16 mouse cellular contexts compared by ENCODE assay signal in the genomic region with DNA sequence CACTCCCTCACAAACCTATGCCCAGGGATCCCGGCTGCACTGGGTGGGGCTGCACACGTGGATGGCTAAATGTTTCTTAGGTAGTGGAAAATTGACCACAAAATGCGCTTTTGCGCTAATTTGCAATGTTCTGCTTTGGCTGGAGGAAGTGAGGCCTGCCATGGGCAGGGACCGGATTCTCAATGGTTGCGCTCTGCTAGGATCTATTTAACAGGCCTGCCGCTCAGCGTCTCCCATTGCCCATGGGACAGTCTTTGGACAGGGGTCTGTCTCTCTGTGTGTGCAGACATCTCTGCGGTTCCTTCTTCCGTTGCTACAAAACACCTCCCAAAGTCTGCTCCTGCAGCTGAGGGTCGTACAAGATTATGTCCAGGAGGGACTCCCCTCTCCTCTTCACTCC. TPM values are rescaled to one million over a fixed set of nuclear protein-coding genes. Genes with fewer than 3 reads are reported as not detected.
DNase-seq lines count a peak whose midpoint lies in the region; ATAC-seq lines count a peak whose summit lies in the region.
"Had no signal": no experiment of that assay in that cellular context is flagged by ENCODE, and none has a peak within 500 bp of the region (broad histone marks: within the 10 kb centered on the region; RNA-seq: fewer than 3 reads in every experiment).

No protein-coding gene starts in this region.

- H3K27me3 ChIP-seq in embryonic facial prominence, embryonic 10.5 days (replicated peaks; ENCODE audit: low read depth, poor library complexity, severe bottlenecking): peaks cover 99% of the 10 kb centered on the region
- H3K27me3 ChIP-seq in embryonic facial prominence, embryonic 15.5 days: peaks cover 90% of the 10 kb centered on the region
- peaks cover 95% of the 10 kb centered on the region for H3K27me3 ChIP-seq in hindbrain, embryonic 14.5 days (ENCODE audit: control insufficient read depth, insufficient read depth, low read length)
- H3K27me3 ChIP-seq in midbrain, embryonic 14.5 days (ENCODE audit: control insufficient read depth, insufficient read depth, low read length): peaks cover 90% of the 10 kb centered on the region

- H3K4me2 ChIP-seq in embryonic facial prominence, embryonic 15.5 days (replicated peaks): peak overlapping the region; percentile 44
- H3K4me2 ChIP-seq in hindbrain, embryonic 14.5 days (replicated peaks): peak overlapping the region; percentile 59
- H3K4me2 ChIP-seq in midbrain, embryonic 14.5 days (ENCODE audit: low read length): peak overlapping the region; percentile 55

- peak overlapping the region; percentile 48; the same call in 1 of the 2 replicates for H3K4me3 ChIP-seq in embryonic facial prominence, embryonic 10.5 days
- peak overlapping the region; percentile 25; the same call in 1 of the 2 replicates for H3K4me3 ChIP-seq in embryonic facial prominence, embryonic 15.5 days (replicated peaks)
- H3K4me3 ChIP-seq in hindbrain, embryonic 14.5 days (replicated peaks; ENCODE audit: low read length): peak overlapping the region; percentile 16; the same call in 1 of the 2 replicates
- H3K4me3 ChIP-seq in midbrain, embryonic 14.5 days (replicated peaks; ENCODE audit: low read depth, low read length): peak overlapping the region; percentile 24; the same call in 1 of the 2 replicates
- H3K4me3 ChIP-seq: gastrocnemius, adult 2 months had no signal

- no peak for DNase-seq in embryonic facial prominence, embryonic 10.5 days (ENCODE audit: low spot score)
- no peak for DNase-seq in hindbrain, embryonic 14.5 days (ENCODE audit: low spot score)
- no peak for DNase-seq in midbrain, embryonic 14.5 days
- DNase-seq in adrenal gland, adult 2 months: no peak
- no peak for DNase-seq in lung, adult 18-20 months
- DNase-seq in adrenal gland, adult 8-10 months: no peak
- DNase-seq in left cerebral cortex, adult 18-20 months (ENCODE audit: low spot score in 2 of 2): no peak
- DNase-seq: cerebellum, adult 8-10 months; gastrocnemius, adult 2 months; left cerebral cortex, postnatal 4 days; thymus, adult 18-20 months had no signal

- peaks cover 2% of the 10 kb centered on the region; the same call in 1 of the 2 replicates for H3K9me3 ChIP-seq in embryonic facial prominence, embryonic 10.5 days
- no peaks in the 10 kb centered on the region for H3K9me3 ChIP-seq in embryonic facial prominence, embryonic 15.5 days (replicated peaks)
- H3K9me3 ChIP-seq in hindbrain, embryonic 14.5 days (ENCODE audit: control insufficient read depth, low read length): no peaks in the 10 kb centered on the region
- no peaks in the 10 kb centered on the region for H3K9me3 ChIP-seq in midbrain, embryonic 14.5 days (ENCODE audit: control insufficient read depth, low read length)
- H3K9me3 ChIP-seq: heart, embryonic 12.5 days had no signal

- WGBS in embryonic facial prominence, embryonic 10.5 days: 6% methylated on average over 11 of the region's 11 CpGs
- 12% methylated on average over 11 of the region's 11 CpGs for whole genome bisulfite sequencing in embryonic facial prominence, embryonic 15.5 days
- 6% methylated on average over 11 of the region's 11 CpGs for WGBS in hindbrain, embryonic 14.5 days
- WGBS in midbrain, embryonic 14.5 days: 4% methylated on average over 11 of the region's 11 CpGs

- H3K4me1 ChIP-seq in embryonic facial prominence, embryonic 10.5 days: peaks cover 79% of the 10 kb centered on the region
- peaks cover 28% of the 10 kb centered on the region for H3K4me1 ChIP-seq in embryonic facial prominence, embryonic 15.5 days
- H3K4me1 ChIP-seq in hindbrain, embryonic 14.5 days (replicated peaks; ENCODE audit: control insufficient read depth, insufficient read depth, low read length): peaks cover 44% of the 10 kb centered on the region
- peaks cover 46% of the 10 kb centered on the region for H3K4me1 ChIP-seq in midbrain, embryonic 14.5 days (ENCODE audit: control insufficient read depth, insufficient read depth, low read length)

- H3K36me3 ChIP-seq in embryonic facial prominence, embryonic 10.5 days (replicated peaks): no peaks in the 10 kb centered on the region
- H3K36me3 ChIP-seq in embryonic facial prominence, embryonic 15.5 days: no peaks in the 10 kb centered on the region
- no peaks in the 10 kb centered on the region for H3K36me3 ChIP-seq in hindbrain, embryonic 14.5 days (replicated peaks; ENCODE audit: control insufficient read depth, insufficient read depth)
- H3K36me3 ChIP-seq in midbrain, embryonic 14.5 days (ENCODE audit: control insufficient read depth, insufficient read depth, low read length): no peaks in the 10 kb centered on the region
- H3K36me3 ChIP-seq: heart, embryonic 12.5 days had no signal

- H3K9ac ChIP-seq in embryonic facial prominence, embryonic 15.5 days: no peak overlapping the region
- H3K9ac ChIP-seq in hindbrain, embryonic 14.5 days: peak overlapping the region; percentile 53; the same call in 1 of the 2 replicates
- peak overlapping the region; percentile 30; the same call in 1 of the 2 replicates for H3K9ac ChIP-seq in midbrain, embryonic 14.5 days (replicated peaks; ENCODE audit: low read length)
- H3K9ac ChIP-seq: heart, embryonic 12.5 days had no signal

- ATAC-seq in embryonic facial prominence, embryonic 15.5 days (ENCODE audit: insufficient number of reproducible peaks, low FRiP score, low TSS enrichment, low read depth): no peak
- ATAC-seq in hindbrain, embryonic 14.5 days (ENCODE audit: low FRiP score): no peak
- no peak for ATAC-seq in midbrain, embryonic 14.5 days (ENCODE audit: low FRiP score, low TSS enrichment)

- no peak overlapping the region for H3K27ac ChIP-seq in embryonic facial prominence, embryonic 10.5 days (replicated peaks)
- H3K27ac ChIP-seq in embryonic facial prominence, embryonic 15.5 days (replicated peaks): no peak overlapping the region
- no peak overlapping the region for H3K27ac ChIP-seq in hindbrain, embryonic 14.5 days
- H3K27ac ChIP-seq in midbrain, embryonic 14.5 days (replicated peaks; ENCODE audit: low read depth, low read length): no peak overlapping the region
- H3K27ac ChIP-seq: gastrocnemius, adult 2 months had no signal

RNA-seq across cellular contexts. Expression of gene Hes3, which starts 0.5 kb away (rescaled TPM):
- 0.10 and 2.3 TPM in 2 replicates for polyA plus RNA-seq in embryonic facial prominence, embryonic 10.5 days (2016; fragmentation: Nextera tagmentation; extraction: Ambion mirVana)
- not detected in 2 replicates for polyA plus RNA-seq in embryonic facial prominence, embryonic 15.5 days (2015; fragmentation: Nextera tagmentation; extraction: Ambion mirVana)
- 0.24 and 1.2 TPM in 2 replicates for polyA plus RNA-seq in hindbrain, embryonic 14.5 days (2014; fragmentation: Nextera tagmentation; extraction: Ambion mirVana)
- 0.39 and 1.2 TPM in 2 replicates for polyA plus RNA-seq in midbrain, embryonic 14.5 days (2014; fragmentation: Nextera tagmentation; extraction: Ambion mirVana)
- not detected for total RNA-seq in adrenal gland, adult 2 months (2021)
- polyA plus RNA-seq in adrenal gland, adult 2 months (2012; rRNA removed): 0.30 TPM in 1 of 2 replicates, not detected in the other
- total RNA-seq in adrenal gland, adult 8-10 months (2022): not detected
- not detected for total RNA-seq in left cerebral cortex, adult 18-20 months (2021)
- total RNA-seq: gastrocnemius, adult 2 months; layer of hippocampus, adult 8-10 months had no signal
- polyA plus RNA-seq: heart, embryonic 12.5 days; intestine, embryonic 14.5 days; lung, embryonic 16.5 days had no signal

RNA-seq across cellular contexts. Expression of gene Icmt, which starts 6.0 kb away (rescaled TPM):
- 29.5 and 30.2 TPM in 2 replicates for polyA plus RNA-seq in embryonic facial prominence, embryonic 10.5 days (2016; fragmentation: Nextera tagmentation; extraction: Ambion mirVana)
- 23.5 and 26.7 TPM in 2 replicates for polyA plus RNA-seq in embryonic facial prominence, embryonic 15.5 days (2015; fragmentation: Nextera tagmentation; extraction: Ambion mirVana)
- 20.6 and 22.8 TPM in 2 replicates for polyA plus RNA-seq in hindbrain, embryonic 14.5 days (2014; fragmentation: Nextera tagmentation; extraction: Ambion mirVana)
- polyA plus RNA-seq in midbrain, embryonic 14.5 days (2014; fragmentation: Nextera tagmentation; extraction: Ambion mirVana): 14.9 and 23.7 TPM in 2 replicates
- total RNA-seq in adrenal gland, adult 2 months (2021): 10 to 100 TPM; 34.6 to 49.1 TPM
- polyA plus RNA-seq in adrenal gland, adult 2 months (2012; rRNA removed): 39.5 and 48.3 TPM in 2 replicates
- total RNA-seq in adrenal gland, adult 8-10 months (2022): 10 to 100 TPM; 54.1 to 66.7 (median 59.6) TPM
- total RNA-seq in left cerebral cortex, adult 18-20 months (2021): 10 to 100 TPM; 49.8 to 58.4 TPM

RNA-seq across cellular contexts. Expression of gene Gpr153, which starts 17.0 kb away (rescaled TPM):
- polyA plus RNA-seq in embryonic facial prominence, embryonic 10.5 days (2016; fragmentation: Nextera tagmentation; extraction: Ambion mirVana): 2.7 and 4.0 TPM in 2 replicates
- polyA plus RNA-seq in embryonic facial prominence, embryonic 15.5 days (2015; fragmentation: Nextera tagmentation; extraction: Ambion mirVana): 29.0 and 35.7 TPM in 2 replicates
- polyA plus RNA-seq in hindbrain, embryonic 14.5 days (2014; fragmentation: Nextera tagmentation; extraction: Ambion mirVana): 23.1 and 27.8 TPM in 2 replicates
- 14.0 and 15.2 TPM in 2 replicates for polyA plus RNA-seq in midbrain, embryonic 14.5 days (2014; fragmentation: Nextera tagmentation; extraction: Ambion mirVana)
- total RNA-seq in adrenal gland, adult 2 months (2021): 1 to 10 TPM; 3.5 to 8.3 TPM
- polyA plus RNA-seq in adrenal gland, adult 2 months (2012; rRNA removed): 16.6 and 22.4 TPM in 2 replicates
- total RNA-seq in adrenal gland, adult 8-10 months (2022): 1 to 10 TPM; 4.8 to 7.0 (median 5.4) TPM
- total RNA-seq in left cerebral cortex, adult 18-20 months (2021): 10 to 100 TPM; 26.8 to 33.4 TPM

RNA-seq across cellular contexts. Expression of gene Rnf207, which starts 27.8 kb away (rescaled TPM):
- 1.3 and 2.3 TPM in 2 replicates for polyA plus RNA-seq in embryonic facial prominence, embryonic 10.5 days (2016; fragmentation: Nextera tagmentation; extraction: Ambion mirVana)
- 0.23 and 0.72 TPM in 2 replicates for polyA plus RNA-seq in embryonic facial prominence, embryonic 15.5 days (2015; fragmentation: Nextera tagmentation; extraction: Ambion mirVana)
- polyA plus RNA-seq in hindbrain, embryonic 14.5 days (2014; fragmentation: Nextera tagmentation; extraction: Ambion mirVana): 5.6 and 6.9 TPM in 2 replicates
- polyA plus RNA-seq in midbrain, embryonic 14.5 days (2014; fragmentation: Nextera tagmentation; extraction: Ambion mirVana): 4.2 and 6.9 TPM in 2 replicates
- 1 to 10 TPM in 1 of 2 experiments, under 1 TPM in 1; 0.84 to 1.1 TPM for total RNA-seq in adrenal gland, adult 2 months (2021)
- polyA plus RNA-seq in adrenal gland, adult 2 months (2012; rRNA removed): 0.26 and 0.67 TPM in 2 replicates
- total RNA-seq in adrenal gland, adult 8-10 months (2022): 1 to 10 TPM in 2 of 4 experiments, under 1 TPM in 2; 0.23 to 2.2 (median 1.0) TPM
- 10 to 100 TPM; 18.9 to 20.8 TPM for total RNA-seq in left cerebral cortex, adult 18-20 months (2021)
- total RNA-seq: gastrocnemius, adult 2 months had no signal

RNA-seq across cellular contexts. Expression of gene Rpl22, which starts 34.6 kb away (rescaled TPM):
- 360 and 367 TPM in 2 replicates for polyA plus RNA-seq in embryonic facial prominence, embryonic 10.5 days (2016; fragmentation: Nextera tagmentation; extraction: Ambion mirVana)
- 342 and 365 TPM in 2 replicates for polyA plus RNA-seq in embryonic facial prominence, embryonic 15.5 days (2015; fragmentation: Nextera tagmentation; extraction: Ambion mirVana)
- 154 and 178 TPM in 2 replicates for polyA plus RNA-seq in hindbrain, embryonic 14.5 days (2014; fragmentation: Nextera tagmentation; extraction: Ambion mirVana)
- polyA plus RNA-seq in midbrain, embryonic 14.5 days (2014; fragmentation: Nextera tagmentation; extraction: Ambion mirVana): 165 and 174 TPM in 2 replicates
- total RNA-seq in adrenal gland, adult 2 months (2021): 100 to 1,000 TPM; 401 to 498 TPM
- polyA plus RNA-seq in adrenal gland, adult 2 months (2012; rRNA removed): 12.3 and 12.5 TPM in 2 replicates
- 100 to 1,000 TPM; 415 to 500 (median 453) TPM for total RNA-seq in adrenal gland, adult 8-10 months (2022)
- total RNA-seq in left cerebral cortex, adult 18-20 months (2021): 100 to 1,000 TPM; 162 to 191 TPM
